Mouse (Mus musculus): Measurements from ENCODE around the gene Dab1. TPM values are rescaled to one million over a fixed set of nuclear protein-coding genes. Genes with fewer than 3 reads are reported as not detected.

The Dab1 gene
- polyA plus RNA-seq, 1 experiment from 2014 or later = 14.3 TPM

DNA sequence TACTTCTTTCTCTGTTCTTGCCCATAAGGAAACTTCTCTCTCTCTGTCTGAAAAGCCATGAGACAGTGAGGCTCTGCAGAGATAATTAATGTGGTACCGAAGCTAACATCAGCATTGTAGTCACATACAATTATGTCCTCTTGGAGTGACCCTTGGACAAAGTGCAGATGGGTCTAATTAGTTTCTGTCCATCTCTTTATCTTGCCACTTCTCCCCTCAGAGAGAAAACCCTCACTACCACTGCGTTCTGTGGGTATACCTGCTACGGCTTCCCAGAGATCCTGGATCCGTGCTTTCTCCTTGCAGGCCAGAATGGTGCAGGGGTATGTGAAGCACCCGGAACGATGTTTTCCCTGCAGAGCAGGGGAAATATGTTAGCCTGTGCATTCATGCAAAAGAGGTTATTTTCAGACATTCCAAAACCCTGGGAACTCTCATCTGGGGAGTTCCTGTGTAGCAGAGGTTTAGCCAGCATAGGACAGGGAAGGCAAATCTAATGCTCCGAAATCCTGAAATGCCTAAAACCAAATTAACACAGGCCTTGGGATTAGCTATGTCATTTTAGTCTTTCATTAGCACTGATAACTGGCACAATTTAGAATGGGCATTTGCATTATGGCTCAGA lies 812.2 kb downstream of the Dab1 start:
- Histone ChIP-seq H3K9me3 (replicated peaks) (no peaks in the 10 kb centered on the region), H3K4me2 (replicated peaks) (no peak overlapping the region), H3K4me3 (replicated peaks) (no peak overlapping the region), H3K4me1 (no peaks in the 10 kb centered on the region), H3K27ac (replicated peaks) (no peak overlapping the region), H3K9ac (no peak overlapping the region), H3K27me3 (no peaks in the 10 kb centered on the region), H3K36me3 (no peaks in the 10 kb centered on the region)
- ATAC-seq (ENCODE audit: insufficient number of reproducible peaks, low FRiP score, low TSS enrichment, low read depth) = no peak
- 61% methylated on average over 7 of the region's 7 CpGs for WGBS

- H3K27me3 ChIP-seq = no peaks in the 10 kb centered on the region
- ATAC-seq (ENCODE audit: insufficient number of reproducible peaks, low FRiP score, low TSS enrichment, low read depth) = no peak
- WGBS = 92% methylated on average over 11 of the region's 11 CpGs
These were observed 813.0 kb downstream of the Dab1 start for GRCm38 (mm10) chr4:104432150-104432549.

DNA sequence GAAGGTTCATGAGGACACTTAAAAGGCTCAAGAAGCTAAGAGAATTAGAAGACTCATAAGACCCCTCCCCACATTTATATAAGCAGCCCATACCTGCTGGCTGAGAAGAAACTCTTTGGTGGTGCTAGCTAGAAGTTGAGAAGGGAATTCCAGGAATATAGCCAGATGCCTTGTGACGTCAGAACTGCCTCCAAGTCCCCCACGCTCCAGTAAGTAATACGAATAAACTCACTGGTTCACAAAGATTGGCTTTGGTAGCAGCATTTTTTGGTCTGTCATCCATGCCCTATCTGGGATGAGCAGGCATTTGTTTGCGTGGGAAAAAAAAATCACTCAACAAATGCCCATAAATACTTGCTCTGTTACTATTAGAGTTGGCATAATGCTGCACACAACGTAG lies 816.6 kb downstream of the Dab1 start:
- Histone ChIP-seq H3K4me2 (replicated peaks) (no peak overlapping the region), H3K9ac (no peak overlapping the region), H3K27me3 (no peaks in the 10 kb centered on the region), H3K36me3 (no peaks in the 10 kb centered on the region), H3K9me3 (replicated peaks) (no peaks in the 10 kb centered on the region), H3K4me3 (replicated peaks) (no peak overlapping the region), H3K27ac (replicated peaks) (no peak overlapping the region), H3K4me1 (no peaks in the 10 kb centered on the region)
- WGBS = 77% methylated on average over 5 of the region's 5 CpGs
- ATAC-seq (ENCODE audit: insufficient number of reproducible peaks, low FRiP score, low TSS enrichment, low read depth) = no peak

More at GRCm38 (mm10) chr4:104432150-104432549, 813.0 kb downstream of the Dab1 start:
- H3K4me1 ChIP-seq = no peaks in the 10 kb centered on the region
- no peaks in the 10 kb centered on the region for H3K9me3 ChIP-seq (replicated peaks)
- no peak overlapping the region for H3K27ac ChIP-seq (replicated peaks)
- H3K4me3 ChIP-seq (replicated peaks) = no peak overlapping the region
- H3K9ac ChIP-seq = no peak overlapping the region
- H3K4me2 ChIP-seq (replicated peaks) = no peak overlapping the region
- no peaks in the 10 kb centered on the region for H3K36me3 ChIP-seq

DNA sequence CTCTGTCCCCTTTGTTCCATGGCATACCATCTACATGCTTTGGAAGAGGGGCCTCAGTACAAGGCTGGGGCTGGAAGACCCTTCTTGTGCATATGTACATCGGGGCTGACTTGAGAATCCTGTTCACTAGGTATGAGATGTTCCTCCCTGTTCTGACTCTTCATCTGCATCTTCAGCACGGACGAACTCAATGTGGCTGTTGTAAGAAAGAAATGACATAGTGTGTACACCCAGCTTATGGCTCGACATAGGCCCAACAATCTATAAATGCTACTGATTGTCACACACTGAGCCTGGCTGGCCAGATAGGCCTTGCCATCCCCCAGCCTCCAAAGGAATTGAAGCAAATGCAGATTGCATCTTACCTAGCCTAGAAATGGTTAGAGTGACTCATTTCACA lies 817.3 kb downstream of the Dab1 start:
- Histone ChIP-seq H3K27me3 (no peaks in the 10 kb centered on the region), H3K4me2 (replicated peaks) (no peak overlapping the region), H3K9ac (no peak overlapping the region), H3K36me3 (no peaks in the 10 kb centered on the region), H3K4me1 (no peaks in the 10 kb centered on the region), H3K27ac (replicated peaks) (no peak overlapping the region), H3K9me3 (replicated peaks) (no peaks in the 10 kb centered on the region), H3K4me3 (replicated peaks) (no peak overlapping the region)
- WGBS = 90% methylated on average over 4 of the region's 4 CpGs
- ATAC-seq (ENCODE audit: insufficient number of reproducible peaks, low FRiP score, low TSS enrichment, low read depth) = no peak

DNA sequence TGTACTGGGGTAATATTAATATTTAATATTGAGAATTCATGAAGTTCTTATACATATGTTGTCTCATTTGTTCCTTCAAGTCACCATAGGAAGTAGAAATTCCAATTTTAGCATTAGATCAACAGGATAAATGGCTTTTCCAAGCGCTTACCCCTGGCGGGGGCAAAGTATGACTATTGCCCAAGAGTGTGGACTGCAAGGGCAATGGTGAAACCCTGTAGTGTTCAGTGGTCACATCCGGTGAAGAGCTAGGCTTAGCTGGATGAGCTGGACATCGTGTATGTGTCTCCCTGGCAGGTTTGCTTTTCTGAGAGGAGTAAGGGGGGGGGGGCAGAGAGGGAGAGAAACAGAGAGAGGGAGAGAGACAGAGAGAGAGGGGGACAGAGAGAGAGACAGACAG lies 819.6 kb downstream of the Dab1 start:
- Histone ChIP-seq H3K4me2 (replicated peaks) (no peak overlapping the region), H3K4me3 (replicated peaks) (no peak overlapping the region), H3K9ac (no peak overlapping the region), H3K27me3 (no peaks in the 10 kb centered on the region), H3K4me1 (no peaks in the 10 kb centered on the region), H3K27ac (replicated peaks) (no peak overlapping the region), H3K9me3 (replicated peaks) (no peaks in the 10 kb centered on the region), H3K36me3 (no peaks in the 10 kb centered on the region)
- no peak for ATAC-seq (ENCODE audit: insufficient number of reproducible peaks, low FRiP score, low TSS enrichment, low read depth)
- WGBS = 87% methylated on average over 4 of the region's 4 CpGs

GRCm38 (mm10) chr4:104439641-104440040 lies 820.5 kb downstream of the Dab1 start:
- no peaks in the 10 kb centered on the region for H3K4me1 ChIP-seq
- no peaks in the 10 kb centered on the region for H3K27me3 ChIP-seq
- H3K4me2 ChIP-seq (replicated peaks) = no peak overlapping the region
- 79% methylated on average over 3 of the region's 3 CpGs for WGBS
- no peak overlapping the region for H3K4me3 ChIP-seq (replicated peaks)
- no peak overlapping the region for H3K9ac ChIP-seq
- H3K9me3 ChIP-seq (replicated peaks) = no peaks in the 10 kb centered on the region
- ATAC-seq (ENCODE audit: insufficient number of reproducible peaks, low FRiP score, low TSS enrichment, low read depth) = no peak
- H3K36me3 ChIP-seq = no peaks in the 10 kb centered on the region
- H3K27ac ChIP-seq (replicated peaks) = no peak overlapping the region

- Histone ChIP-seq H3K4me3 (replicated peaks) (no peak overlapping the region), H3K27me3 (no peaks in the 10 kb centered on the region), H3K4me1 (no peaks in the 10 kb centered on the region), H3K9ac (no peak overlapping the region), H3K9me3 (replicated peaks) (no peaks in the 10 kb centered on the region), H3K27ac (replicated peaks) (no peak overlapping the region), H3K36me3 (no peaks in the 10 kb centered on the region), H3K4me2 (replicated peaks) (no peak overlapping the region)
- 63% methylated on average over 10 of the region's 10 CpGs for WGBS
- ATAC-seq (ENCODE audit: insufficient number of reproducible peaks, low FRiP score, low TSS enrichment, low read depth) = no peak
These were observed 824.0 kb downstream of the Dab1 start for GRCm38 (mm10) chr4:104442925-104443747.

GRCm38 (mm10) chr4:104443775-104444174 lies 824.6 kb downstream of the Dab1 start:
- ATAC-seq (ENCODE audit: insufficient number of reproducible peaks, low FRiP score, low TSS enrichment, low read depth) = no peak
- H3K9ac ChIP-seq = no peak overlapping the region
- no peaks in the 10 kb centered on the region for H3K27me3 ChIP-seq
- no peaks in the 10 kb centered on the region for H3K36me3 ChIP-seq
- H3K4me1 ChIP-seq = no peaks in the 10 kb centered on the region
- H3K4me3 ChIP-seq (replicated peaks) = no peak overlapping the region
- WGBS = 33% methylated on average over 8 of the region's 8 CpGs
- H3K27ac ChIP-seq (replicated peaks) = no peak overlapping the region
- no peak overlapping the region for H3K4me2 ChIP-seq (replicated peaks)
- H3K9me3 ChIP-seq (replicated peaks) = no peaks in the 10 kb centered on the region

- Histone ChIP-seq H3K9ac (no peak overlapping the region), H3K27ac (replicated peaks) (no peak overlapping the region), H3K27me3 (no peaks in the 10 kb centered on the region), H3K4me1 (no peaks in the 10 kb centered on the region), H3K36me3 (no peaks in the 10 kb centered on the region), H3K4me3 (replicated peaks) (no peak overlapping the region), H3K9me3 (replicated peaks) (no peaks in the 10 kb centered on the region), H3K4me2 (replicated peaks) (no peak overlapping the region)
- WGBS = 55% methylated on average over 2 of the region's 2 CpGs
- ATAC-seq (ENCODE audit: insufficient number of reproducible peaks, low FRiP score, low TSS enrichment, low read depth) = no peak
These were observed 825.8 kb downstream of the Dab1 start for GRCm38 (mm10) chr4:104444985-104445384.

- 100% methylated on average over 1 of the region's 1 CpGs for WGBS
- ATAC-seq (ENCODE audit: insufficient number of reproducible peaks, low FRiP score, low TSS enrichment, low read depth) = no peak
- no peak overlapping the region for H3K4me2 ChIP-seq (replicated peaks)
- H3K27me3 ChIP-seq = no peaks in the 10 kb centered on the region
- H3K9me3 ChIP-seq (replicated peaks) = no peaks in the 10 kb centered on the region
- H3K4me1 ChIP-seq = no peaks in the 10 kb centered on the region
- no peak overlapping the region for H3K27ac ChIP-seq (replicated peaks)
- no peak overlapping the region for H3K9ac ChIP-seq
- H3K36me3 ChIP-seq = no peaks in the 10 kb centered on the region
- no peak overlapping the region for H3K4me3 ChIP-seq (replicated peaks)
These were observed 829.0 kb downstream of the Dab1 start for GRCm38 (mm10) chr4:104448199-104448598.

DNA sequence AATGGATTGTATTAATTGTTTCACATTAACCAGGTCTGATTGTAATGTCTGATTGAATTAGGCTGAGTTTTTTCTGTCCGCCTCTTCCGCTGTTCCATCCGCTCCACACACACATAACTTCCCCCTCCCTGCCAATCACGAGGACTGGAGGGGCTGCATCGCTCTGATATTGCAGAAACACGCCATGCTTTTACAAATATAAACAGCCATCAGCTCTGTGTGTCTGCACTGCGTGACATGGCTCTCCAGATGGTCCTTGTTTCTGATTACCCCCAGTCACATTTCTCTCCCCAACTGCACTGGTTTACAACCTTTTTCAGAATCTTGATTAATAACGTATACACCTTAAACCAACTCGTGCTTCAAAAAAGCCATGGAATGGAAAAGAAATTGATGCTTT lies 831.5 kb downstream of the Dab1 start:
- Histone ChIP-seq H3K27ac (replicated peaks) (no peak overlapping the region), H3K9ac (no peak overlapping the region), H3K9me3 (replicated peaks) (no peaks in the 10 kb centered on the region), H3K4me2 (replicated peaks) (no peak overlapping the region), H3K4me1 (no peaks in the 10 kb centered on the region), H3K27me3 (no peaks in the 10 kb centered on the region), H3K36me3 (no peaks in the 10 kb centered on the region), H3K4me3 (replicated peaks) (no peak overlapping the region)
- no peak for ATAC-seq (ENCODE audit: insufficient number of reproducible peaks, low FRiP score, low TSS enrichment, low read depth)
- 51% methylated on average over 9 of the region's 9 CpGs for WGBS

GRCm38 (mm10) chr4:104452587-104452986 lies 833.4 kb downstream of the Dab1 start:
- Histone ChIP-seq H3K9ac (no peak overlapping the region), H3K27ac (replicated peaks) (no peak overlapping the region), H3K4me1 (no peaks in the 10 kb centered on the region), H3K9me3 (replicated peaks) (no peaks in the 10 kb centered on the region), H3K36me3 (no peaks in the 10 kb centered on the region), H3K4me3 (replicated peaks) (no peak overlapping the region), H3K4me2 (replicated peaks) (no peak overlapping the region), H3K27me3 (no peaks in the 10 kb centered on the region)
- ATAC-seq (ENCODE audit: insufficient number of reproducible peaks, low FRiP score, low TSS enrichment, low read depth) = no peak
- WGBS = 57% methylated on average over 7 of the region's 7 CpGs
